Mouse (Mus musculus) heart, postnatal 0 days (tissue): ENCODE data around the gene Slc25a33.

Experiments used
- CTCF ChIP-seq: IDR thresholded peaks from 2 replicates; pipeline ENCODE4 v1.5.1; 2016; ENCODE audit warnings: antibody characterized with exemption, control low read depth, low read depth
- EP300 ChIP-seq: IDR thresholded peaks from 2 replicates; pipeline ENCODE4 v1.6.1; 2016; ENCODE audit warnings: antibody characterized with exemption, low read depth

GRCm38 (mm10) chr4:149799346-149800171 lies 25.5 kb upstream of the Slc25a33 start:
- TF ChIP-seq EP300 (no peak), CTCF (no peak)
